Mouse (Mus musculus) lung, adult 2 months (tissue): ENCODE data around the gene Chst15.

Experiments
- CTCF ChIP-seq: fragments of 200-500 bp; IDR thresholded peaks from 2 replicates; pipeline ENCODE4 v1.5.1; 2011; ENCODE audit warnings: mild to moderate bottlenecking, low read length, control low read depth; ENCODE audit not compliant: insufficient read depth
- POLR2A ChIP-seq: fragments of 200-500 bp; IDR thresholded peaks from 2 replicates; pipeline ENCODE4 v1.6.1; 2011; ENCODE audit warnings: low read depth, mild to moderate bottlenecking, control low read depth, low read length, borderline replicate concordance; ENCODE audit errors: extremely low read depth

- no peak for TF ChIP-seq POLR2A
- TF ChIP-seq CTCF: no peak
These were observed 72.4 kb downstream of the Chst15 start for GRCm38 (mm10) chr7:132244637-132245036.
